Mouse (Mus musculus): Measurements from ENCODE around the gene Slc45a3.

Slc45a3 gene

DNA sequence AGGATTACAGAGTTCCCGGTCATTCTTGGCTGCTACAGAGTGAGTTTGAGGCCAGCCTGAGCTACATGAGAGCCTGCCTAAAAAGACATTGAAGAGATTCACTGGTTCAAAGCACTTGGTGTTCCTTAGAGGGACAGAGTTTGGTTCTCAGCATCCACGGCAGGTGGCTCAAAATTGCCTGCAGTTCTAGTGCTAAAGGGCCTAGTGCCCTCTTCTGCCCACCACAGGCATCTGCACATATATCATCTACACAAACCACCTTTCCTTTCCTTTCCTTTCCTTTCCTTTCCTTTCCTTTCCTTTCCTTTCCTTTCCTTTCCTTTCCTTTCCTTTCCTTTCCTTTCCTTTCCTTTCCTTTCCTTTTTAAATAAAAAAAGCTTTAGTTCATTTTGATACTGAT is 67.8 kb downstream of the Slc45a3 start:
- DNase-seq: no peak

DNA sequence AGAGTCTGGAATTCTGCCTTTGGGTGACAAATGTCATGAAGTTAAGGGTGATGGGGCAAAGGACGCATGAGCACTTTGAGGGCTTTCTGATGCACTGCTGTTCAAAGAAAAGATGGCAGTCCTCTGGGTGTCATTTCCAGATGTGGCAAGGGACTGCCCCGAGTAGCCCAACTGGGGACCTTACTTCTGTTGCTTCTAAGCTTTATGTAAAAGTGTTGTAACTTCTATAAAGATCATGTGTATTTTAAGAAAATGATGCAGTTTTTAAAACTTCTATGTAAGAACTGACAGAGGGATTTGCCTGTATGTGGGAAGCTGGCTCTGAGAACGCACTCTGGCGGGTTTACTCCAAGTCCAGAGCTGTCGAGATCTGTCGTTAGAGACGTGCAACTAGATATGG is 69.4 kb downstream of the Slc45a3 start:
- DNase-seq: no peak
